Mouse (Mus musculus) left cerebral cortex, adult 9 months (tissue): ENCODE measurements around the gene Hmgxb4.

Source experiments
- DNase-seq, 2 experiments: peaks; one replicate each; pipeline ENCODE4 v3.0.0; 2022; ENCODE audit warnings: low spot score in 2 of 2

Hmgxb4 gene

GRCm38 (mm10) chr8:75071627-75072346, 78.6 kb downstream of the Hmgxb4 start:
- DNase-seq: peak; percentile 54 to 86

- no peak for DNase-seq
These were observed 81.7 kb downstream of the Hmgxb4 start for GRCm38 (mm10) chr8:75074876-75075275.

GRCm38 (mm10) chr8:75078215-75078614, 85.1 kb downstream of the Hmgxb4 start:
- no peak for DNase-seq

GRCm38 (mm10) chr8:75078851-75079250, 85.7 kb downstream of the Hmgxb4 start:
- no peak for DNase-seq
